Mouse (Mus musculus): ENCODE measurements around the gene Sim2.

Gene Sim2

GRCm38 (mm10) chr16:94088819-94089692 is 4.3 kb downstream of the Sim2 start:
- in situ Hi-C loops (cut with MboI; ENCODE audit: low pct_unique_long_range_greater_than_20kb in 1 of 2, low sequenced_read_pairs in 2 of 2, unreplicated experiment in 1 of 2), result loop anchor here in 1 of 2 experiments (25.0 kb wide), 1 partner anchor 173 kb away; no protein-coding TSS in a partner anchor

GRCm38 (mm10) chr16:94092511-94093150 is 7.9 kb downstream of the Sim2 start:
- in situ Hi-C loops (cut with MboI; ENCODE audit: low pct_unique_long_range_greater_than_20kb in 1 of 2, low sequenced_read_pairs in 2 of 2, unreplicated experiment in 1 of 2), result loop anchor here in 1 of 2 experiments (5.0 to 25.0 kb wide), 2 partner anchors 170 to 235 kb away; partner anchors contain the start of gene Ripply3

- in situ Hi-C loops (cut with MboI; ENCODE audit: low pct_unique_long_range_greater_than_20kb in 1 of 2, low sequenced_read_pairs in 2 of 2, unreplicated experiment in 1 of 2), result loop anchor here in 1 of 2 experiments (5.0 to 25.0 kb wide), 2 partner anchors 169 to 234 kb away; partner anchors contain the start of gene Ripply3
These were observed 8.6 kb downstream of the Sim2 start for GRCm38 (mm10) chr16:94093151-94093863.

GRCm38 (mm10) chr16:94094251-94095108 is 9.7 kb downstream of the Sim2 start:
- in situ Hi-C loops (cut with MboI; ENCODE audit: low pct_unique_long_range_greater_than_20kb in 1 of 2, low sequenced_read_pairs in 2 of 2, unreplicated experiment in 1 of 2), result loop anchor here in 1 of 2 experiments (5.0 to 25.0 kb wide), 2 partner anchors 168 to 233 kb away; partner anchors contain the start of gene Ripply3

GRCm38 (mm10) chr16:94095109-94095822 is 10.5 kb downstream of the Sim2 start:
- in situ Hi-C loops (cut with MboI; ENCODE audit: low pct_unique_long_range_greater_than_20kb in 1 of 2, low sequenced_read_pairs in 2 of 2, unreplicated experiment in 1 of 2), result loop anchor here in 1 of 2 experiments (25.0 kb wide), 1 partner anchor 167 kb away; no protein-coding TSS in a partner anchor

- in situ Hi-C loops (cut with MboI; ENCODE audit: low pct_unique_long_range_greater_than_20kb in 1 of 2, low sequenced_read_pairs in 2 of 2, unreplicated experiment in 1 of 2), result loop anchor here in 1 of 2 experiments (25.0 kb wide), 1 partner anchor 166 kb away; no protein-coding TSS in a partner anchor
These were observed 11.7 kb downstream of the Sim2 start for GRCm38 (mm10) chr16:94096479-94096878.

- in situ Hi-C loops (cut with MboI; ENCODE audit: low pct_unique_long_range_greater_than_20kb in 1 of 2, low sequenced_read_pairs in 2 of 2, unreplicated experiment in 1 of 2), result loop anchor here in 1 of 2 experiments (25.0 kb wide), 1 partner anchor 164 kb away; no protein-coding TSS in a partner anchor
These were observed 13.2 kb downstream of the Sim2 start for GRCm38 (mm10) chr16:94097724-94098455.

- in situ Hi-C loops (cut with MboI; ENCODE audit: low pct_unique_long_range_greater_than_20kb in 1 of 2, low sequenced_read_pairs in 2 of 2, unreplicated experiment in 1 of 2), result no loop called here
These were observed 28.4 kb downstream of the Sim2 start for GRCm38 (mm10) chr16:94113160-94113559.

- in situ Hi-C loops (cut with MboI; ENCODE audit: low pct_unique_long_range_greater_than_20kb in 1 of 2, low sequenced_read_pairs in 2 of 2, unreplicated experiment in 1 of 2), result no loop called here
These were observed 30.0 kb downstream of the Sim2 start for GRCm38 (mm10) chr16:94114693-94115092.

GRCm38 (mm10) chr16:94117333-94117732 is 32.6 kb downstream of the Sim2 start:
- in situ Hi-C loops (cut with MboI; ENCODE audit: low pct_unique_long_range_greater_than_20kb in 1 of 2, low sequenced_read_pairs in 2 of 2, unreplicated experiment in 1 of 2), result no loop called here

GRCm38 (mm10) chr16:94118394-94118793 is 33.7 kb downstream of the Sim2 start:
- in situ Hi-C loops (cut with MboI; ENCODE audit: low pct_unique_long_range_greater_than_20kb in 1 of 2, low sequenced_read_pairs in 2 of 2, unreplicated experiment in 1 of 2), result no loop called here

- in situ Hi-C loops (cut with MboI; ENCODE audit: low pct_unique_long_range_greater_than_20kb in 1 of 2, low sequenced_read_pairs in 2 of 2, unreplicated experiment in 1 of 2), result no loop called here
These were observed 37.6 kb downstream of the Sim2 start for GRCm38 (mm10) chr16:94122347-94122746.

- in situ Hi-C loops (cut with MboI; ENCODE audit: low pct_unique_long_range_greater_than_20kb in 1 of 2, low sequenced_read_pairs in 2 of 2, unreplicated experiment in 1 of 2), result no loop called here
These were observed 38.5 kb downstream of the Sim2 start for GRCm38 (mm10) chr16:94123247-94123646.

GRCm38 (mm10) chr16:94125172-94125981 is 40.6 kb downstream of the Sim2 start:
- in situ Hi-C loops (cut with MboI; ENCODE audit: low pct_unique_long_range_greater_than_20kb in 1 of 2, low sequenced_read_pairs in 2 of 2, unreplicated experiment in 1 of 2), result no loop called here

GRCm38 (mm10) chr16:94126200-94126599 is 41.5 kb downstream of the Sim2 start:
- in situ Hi-C loops (cut with MboI; ENCODE audit: low pct_unique_long_range_greater_than_20kb in 1 of 2, low sequenced_read_pairs in 2 of 2, unreplicated experiment in 1 of 2), result no loop called here
